Mouse (Mus musculus): Measurements from ENCODE around the gene Fancm. TPM values are rescaled to one million over a fixed set of nuclear protein-coding genes. Genes with fewer than 3 reads are reported as not detected.
A peak's percentile ranks its signal among the peaks of the same experiment; 100 is the strongest.
"Not testable (repeated sequence)": the region's sequence is repeated elsewhere in the genome, so short reads cannot be mapped to it uniquely, and the experiment has no call there.

The Fancm gene
- total and polyA plus RNA-seq, 3 experiments: 11.7 to 25.3 (median 12.8) TPM

DNA sequence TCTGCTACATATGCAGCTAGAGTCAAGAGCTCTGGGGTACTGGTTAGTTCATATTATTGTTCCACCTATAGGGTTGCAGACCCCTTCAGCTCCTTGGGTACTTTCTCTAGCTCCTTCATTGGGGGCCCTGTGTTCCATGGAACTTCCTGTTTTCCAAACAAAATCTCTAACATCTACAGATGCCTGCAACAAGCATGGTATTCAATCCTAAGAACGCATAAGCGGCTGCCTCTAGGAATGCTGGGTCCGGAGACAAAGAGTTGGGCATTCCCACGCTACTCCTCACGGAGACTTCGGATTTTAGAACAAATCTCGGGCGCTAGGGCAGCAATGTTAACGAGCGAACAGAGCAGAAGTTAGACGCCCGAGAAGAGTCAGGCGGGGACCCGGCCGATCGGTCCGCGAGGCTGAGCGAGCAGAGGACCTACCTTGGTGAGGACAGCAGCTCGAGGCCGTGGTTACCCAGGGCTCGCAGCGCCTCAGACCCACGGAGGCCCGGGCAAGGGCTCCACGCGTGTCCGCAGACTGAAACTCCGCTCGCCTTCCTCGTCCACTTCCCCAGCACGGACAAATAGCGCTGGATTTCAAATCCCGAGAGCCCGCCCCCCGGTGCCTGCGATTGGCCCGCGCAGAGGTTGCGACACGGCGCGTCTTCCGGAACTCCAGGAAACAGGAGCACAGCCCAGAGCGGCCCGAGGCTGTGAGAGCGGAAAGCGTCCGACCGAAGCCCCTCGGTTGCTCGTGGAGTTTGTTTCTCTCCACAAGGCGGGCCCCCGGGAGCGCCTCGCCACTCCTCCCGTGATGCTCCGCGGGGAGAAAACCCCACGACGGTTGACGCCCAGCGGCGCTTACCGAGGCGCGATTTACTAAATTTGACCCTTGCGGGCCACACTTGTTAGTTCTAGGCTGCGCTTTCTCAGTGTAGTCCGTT lies 96.9 kb downstream of the Fancm start, which contains the start of gene Mis18bp1 (continued):
- peak; percentile 92 for TF ChIP-seq ELF1 (IDR thresholded peaks at IDR 0.05; ENCODE audit: low read depth, low read length)
- no peak for TF ChIP-seq GABPA (IDR thresholded peaks at IDR 0.05; ENCODE audit: low read depth, low read length)
- TF ChIP-seq USF1 (IDR thresholded peaks at IDR 0.05; ENCODE audit: low read depth, low read length): no peak
- no peak for TF ChIP-seq MAFK (IDR thresholded peaks at IDR 0.05; ENCODE audit: borderline replicate concordance, low read depth, low read length)

DNA sequence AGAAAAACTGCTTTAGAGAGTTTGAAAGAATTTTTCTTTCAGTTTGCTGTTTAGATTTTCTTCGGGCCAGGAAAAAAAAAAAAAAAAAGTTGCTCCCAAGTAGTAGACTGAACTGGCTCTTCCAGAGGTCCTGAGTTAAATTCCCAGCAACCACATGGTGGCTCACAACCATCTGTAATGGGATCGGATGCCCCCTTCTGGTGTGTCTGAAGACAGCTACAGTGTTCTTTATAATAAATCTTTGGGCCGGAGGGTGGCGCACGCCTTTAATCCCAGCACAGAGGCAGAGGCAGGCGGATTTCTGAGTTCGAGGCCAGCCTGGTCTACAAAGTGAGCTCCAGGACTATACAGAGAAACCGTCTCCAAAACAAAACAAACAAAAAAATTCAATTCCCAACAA lies 97.6 kb downstream of the Fancm start:
- peaks cover 38% of the 10 kb centered on the region for H3K79me2 ChIP-seq (ENCODE audit: control insufficient read depth, insufficient read depth, low read length, poor library complexity)
- peak overlapping the region; percentile 61 to 87 for H3K4me3 ChIP-seq (ENCODE audit: control insufficient read depth in 1 of 2, insufficient read depth in 1 of 2, low read depth in 2 of 2, low read length in 2 of 2)
- DNase-seq (ENCODE audit: low read depth, low spot score); H3K27me3 ChIP-seq (ENCODE audit: control insufficient read depth in 1 of 2, insufficient read depth in 2 of 2, low read length in 2 of 2); H3K9me3 ChIP-seq (replicated peaks; ENCODE audit: insufficient read depth, low read length): not testable (repeated sequence)
- peaks cover 0 to 16% of the 10 kb centered on the region in 2 experiments; a peak in 2 of 4 replicates for H3K36me3 ChIP-seq (ENCODE audit: control insufficient read depth in 1 of 2, insufficient read depth in 2 of 2, low read length in 2 of 2)
- TF ChIP-seq ZC3H11A (IDR thresholded peaks at IDR 0.05; ENCODE audit: low read depth, low read length) (peak; percentile 24; the same call in 1 of the 2 replicates), RAD21 (IDR thresholded peaks at IDR 0.05; ENCODE audit: low read depth, low read length) (peak; percentile 24), ZNF384 (IDR thresholded peaks at IDR 0.05; ENCODE audit: low read depth, low read length) (peak; percentile 72), JUND (IDR thresholded peaks at IDR 0.05; ENCODE audit: low read depth, low read length) (0 out of 2 replicates have a peak, but pooled peaks have one; percentile 21), SMC3 (IDR thresholded peaks at IDR 0.05; ENCODE audit: low read depth, low read length) (peak; percentile 43), NRF1 (IDR thresholded peaks at IDR 0.05; ENCODE audit: insufficient read depth, low read depth, low read length, poor library complexity, severe bottlenecking) (0 out of 2 replicates have a peak, but pooled peaks have one; percentile 1), MYC (IDR thresholded peaks at IDR 0.05; ENCODE audit: low read depth, low read length) (peak; percentile 87; the same call in 1 of the 2 replicates), CTCF (IDR thresholded peaks at IDR 0.05 in 2 of 3, conservative IDR thresholded peaks at IDR 0.05 in 1 of 3; ENCODE audit: control insufficient read depth in 1 of 3, insufficient read depth in 1 of 3, low read depth in 2 of 3, low read length in 3 of 3, poor library complexity in 1 of 3, severe bottlenecking in 1 of 3) (peak; percentile 14 to 80 (median 27); a peak in 4 of 6 replicates), TBP (IDR thresholded peaks at IDR 0.05; ENCODE audit: low read depth, low read length) (peak; percentile 9; the same call in 1 of the 2 replicates), GATA1 (IDR thresholded peaks at IDR 0.05; ENCODE audit: low read depth, low read length) (0 out of 2 replicates have a peak, but pooled peaks have one; percentile 17)
- H3K9ac ChIP-seq (ENCODE audit: control insufficient read depth, low read depth, low read length, poor library complexity, severe bottlenecking): peak overlapping the region; percentile 94
- H3K4me1 ChIP-seq (ENCODE audit: control insufficient read depth in 1 of 2, insufficient read depth in 2 of 2, low read length in 2 of 2): peaks cover 0 to 12% of the 10 kb centered on the region in 2 experiments
- peak overlapping the region; percentile 86 for H3K27ac ChIP-seq (ENCODE audit: control insufficient read depth, low read depth, low read length)

DNA sequence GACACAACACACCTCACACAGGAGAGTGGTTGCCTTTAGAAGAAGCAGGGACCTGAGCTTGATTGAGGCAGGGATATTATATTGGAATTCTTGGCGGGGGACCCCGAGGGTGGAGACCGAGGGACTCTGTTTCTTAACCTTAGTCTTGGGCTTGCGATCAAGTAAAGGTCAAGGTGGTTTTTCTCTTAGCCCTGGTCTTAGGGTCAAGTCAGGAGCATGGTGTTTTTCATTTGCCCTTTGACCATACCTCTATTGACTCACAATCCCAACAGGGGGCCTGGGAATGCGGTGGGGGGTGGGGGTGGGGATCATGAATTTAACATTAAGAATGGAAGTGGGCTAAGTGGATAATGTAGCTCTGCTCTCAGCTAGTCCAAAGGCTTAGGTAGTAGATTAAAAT lies 98.3 kb downstream of the Fancm start:
- Histone ChIP-seq H3K4me1 (ENCODE audit: control insufficient read depth in 1 of 2, insufficient read depth in 2 of 2, low read length in 2 of 2) (peaks cover 0 to 12% of the 10 kb centered on the region in 2 experiments), H3K27me3 (ENCODE audit: control insufficient read depth in 1 of 2, insufficient read depth in 2 of 2, low read length in 2 of 2) (no peaks in the 10 kb centered on the region), H3K4me3 (ENCODE audit: control insufficient read depth in 1 of 2, insufficient read depth in 1 of 2, low read depth in 2 of 2, low read length in 2 of 2) (peak overlapping the region in 1 of 2 experiments; percentile 87; a peak in 3 of 4 replicates), H3K36me3 (ENCODE audit: control insufficient read depth in 1 of 2, insufficient read depth in 2 of 2, low read length in 2 of 2) (peaks cover 0 to 16% of the 10 kb centered on the region in 2 experiments; a peak in 2 of 4 replicates), H3K79me2 (ENCODE audit: control insufficient read depth, insufficient read depth, low read length, poor library complexity) (peaks cover 30% of the 10 kb centered on the region), H3K9me3 (replicated peaks; ENCODE audit: insufficient read depth, low read length) (no peaks in the 10 kb centered on the region), H3K27ac (ENCODE audit: control insufficient read depth, low read depth, low read length) (no peak overlapping the region), H3K9ac (ENCODE audit: control insufficient read depth, low read depth, low read length, poor library complexity, severe bottlenecking) (no peak overlapping the region)
- no peak for DNase-seq (ENCODE audit: low read depth, low spot score)
- no peak for TF ChIP-seq RAD21 (IDR thresholded peaks at IDR 0.05; ENCODE audit: low read depth, low read length)
- no peak for TF ChIP-seq USF2 (IDR thresholded peaks at IDR 0.05; ENCODE audit: borderline replicate concordance in 1 of 2, insufficient read depth in 1 of 2, low read depth in 1 of 2, low read length in 2 of 2)
- TF ChIP-seq CTCF (IDR thresholded peaks at IDR 0.05 in 2 of 3, conservative IDR thresholded peaks at IDR 0.05 in 1 of 3; ENCODE audit: control insufficient read depth in 1 of 3, insufficient read depth in 1 of 3, low read depth in 2 of 3, low read length in 3 of 3, poor library complexity in 1 of 3, severe bottlenecking in 1 of 3): no peak
- TF ChIP-seq GABPA (IDR thresholded peaks at IDR 0.05; ENCODE audit: low read depth, low read length): no peak
- no peak for TF ChIP-seq MAZ (IDR thresholded peaks at IDR 0.05; ENCODE audit: low read depth, low read length)
- TF ChIP-seq BHLHE40 (IDR thresholded peaks at IDR 0.05; ENCODE audit: borderline replicate concordance, low read depth, low read length): no peak
- no peak for TF ChIP-seq SIN3A (IDR thresholded peaks at IDR 0.05; ENCODE audit: low read length)
- TF ChIP-seq TBP (IDR thresholded peaks at IDR 0.05; ENCODE audit: low read depth, low read length): no peak
- TF ChIP-seq SMC3 (IDR thresholded peaks at IDR 0.05; ENCODE audit: low read depth, low read length): no peak
- no peak for TF ChIP-seq POLR2AphosphoS5 (IDR thresholded peaks at IDR 0.05; ENCODE audit: borderline replicate concordance, low read depth, low read length)
